Comparison of ENCODE assay signal across 18 mouse cellular contexts in genomic region chr17:27291176-27291575, GRCm38 (mm10).
DNase-seq lines count a peak whose midpoint lies in the region; ATAC-seq lines count a peak whose summit lies in the region.
"Had no signal": no experiment of that assay in that cellular context is flagged by ENCODE, and none has a peak within 500 bp of the region (broad histone marks: within the 10 kb centered on the region; RNA-seq: fewer than 3 reads in every experiment).

No protein-coding gene starts in this region.

- H3K9ac ChIP-seq in forebrain, embryonic 11.5 days (ENCODE audit: low read length), result no peak overlapping the region
- H3K9ac ChIP-seq in forebrain, embryonic 14.5 days (ENCODE audit: low read length), result no peak overlapping the region
- H3K9ac ChIP-seq in heart, embryonic 12.5 days, result no peak overlapping the region
- H3K9ac ChIP-seq: forebrain, embryonic 15.5 days; hindbrain, embryonic 12.5 days had no signal

- 90% methylated on average over 14 of the region's 14 CpGs for WGBS in forebrain, embryonic 11.5 days
- WGBS in forebrain, embryonic 14.5 days, result 91% methylated on average over 14 of the region's 14 CpGs
- 89% methylated on average over 14 of the region's 14 CpGs for WGBS in heart, embryonic 12.5 days

- no peaks in the 10 kb centered on the region for H3K27me3 ChIP-seq in forebrain, embryonic 11.5 days (ENCODE audit: control insufficient read depth, insufficient read depth, low read length)
- no peaks in the 10 kb centered on the region for H3K27me3 ChIP-seq in forebrain, embryonic 14.5 days (replicated peaks; ENCODE audit: control insufficient read depth, insufficient read depth, low read length)
- no peaks in the 10 kb centered on the region for H3K27me3 ChIP-seq in heart, embryonic 12.5 days (replicated peaks)
- H3K27me3 ChIP-seq: forebrain, embryonic 15.5 days; hindbrain, embryonic 12.5 days had no signal

- H3K4me2 ChIP-seq in forebrain, embryonic 11.5 days (ENCODE audit: low read depth, low read length, severe bottlenecking), result no peak overlapping the region
- no peak overlapping the region for H3K4me2 ChIP-seq in forebrain, embryonic 14.5 days (ENCODE audit: low read length)
- no peak overlapping the region for H3K4me2 ChIP-seq in heart, embryonic 12.5 days
- H3K4me2 ChIP-seq: forebrain, embryonic 15.5 days; hindbrain, embryonic 12.5 days had no signal

- no peak overlapping the region for H3K4me3 ChIP-seq in forebrain, embryonic 11.5 days (ENCODE audit: low read depth, low read length)
- no peak overlapping the region for H3K4me3 ChIP-seq in forebrain, embryonic 14.5 days (ENCODE audit: low read depth, low read length)
- no peak overlapping the region for H3K4me3 ChIP-seq in heart, embryonic 12.5 days
- H3K4me3 ChIP-seq: embryonic facial prominence, embryonic 10.5 days; forebrain, embryonic 15.5 days; hindbrain, embryonic 12.5 days had no signal

- H3K9me3 ChIP-seq in forebrain, embryonic 11.5 days (ENCODE audit: control insufficient read depth, low read length), result peaks cover 3% of the 10 kb centered on the region; the same call in 1 of the 2 replicates
- 0 out of 2 replicates have a peak, but pooled peaks cover 3% of the 10 kb centered on the region for H3K9me3 ChIP-seq in forebrain, embryonic 14.5 days (replicated peaks; ENCODE audit: control insufficient read depth, low read length)
- H3K9me3 ChIP-seq in heart, embryonic 12.5 days (replicated peaks), result peaks cover 18% of the 10 kb centered on the region

- no peaks in the 10 kb centered on the region for H3K36me3 ChIP-seq in forebrain, embryonic 11.5 days (ENCODE audit: control insufficient read depth, insufficient read depth, low read length)
- no peaks in the 10 kb centered on the region for H3K36me3 ChIP-seq in forebrain, embryonic 14.5 days (ENCODE audit: control insufficient read depth, insufficient read depth, low read length)
- H3K36me3 ChIP-seq in heart, embryonic 12.5 days, result no peaks in the 10 kb centered on the region
- H3K36me3 ChIP-seq: embryonic facial prominence, embryonic 10.5 days; forebrain, embryonic 15.5 days; hindbrain, embryonic 12.5 days had no signal

- peak; percentile 48 for DNase-seq in forebrain, embryonic 11.5 days (ENCODE audit: low spot score)
- no peak for DNase-seq in forebrain, embryonic 14.5 days (ENCODE audit: low spot score)
- DNase-seq in heart, adult 11 months, result peak; percentile 91
- peak; percentile 4 for DNase-seq in right cerebral cortex, postnatal 4 days
- no peak for DNase-seq in right cerebral cortex, adult 18-20 months
- DNase-seq: adrenal gland, adult 2 months; adrenal gland, postnatal 36 days; heart, postnatal 10 days; heart, postnatal 4 days had no signal

- no peaks in the 10 kb centered on the region for H3K4me1 ChIP-seq in forebrain, embryonic 11.5 days (replicated peaks; ENCODE audit: control insufficient read depth, insufficient read depth, low read length)
- H3K4me1 ChIP-seq in forebrain, embryonic 14.5 days (ENCODE audit: control insufficient read depth, insufficient read depth, low read length), result no peaks in the 10 kb centered on the region
- no peaks in the 10 kb centered on the region for H3K4me1 ChIP-seq in heart, embryonic 12.5 days (replicated peaks)
- H3K4me1 ChIP-seq: embryonic facial prominence, embryonic 10.5 days; forebrain, embryonic 15.5 days had no signal

- no peak overlapping the region for H3K27ac ChIP-seq in forebrain, embryonic 11.5 days (ENCODE audit: low read depth, low read length)
- H3K27ac ChIP-seq in forebrain, embryonic 14.5 days (ENCODE audit: low read depth, low read length), result no peak overlapping the region
- no peak overlapping the region for H3K27ac ChIP-seq in heart, embryonic 12.5 days (ENCODE audit: poor library complexity, severe bottlenecking)
- H3K27ac ChIP-seq: embryonic facial prominence, embryonic 10.5 days; forebrain, embryonic 15.5 days; hindbrain, embryonic 12.5 days had no signal

- no peak for ATAC-seq in forebrain, embryonic 11.5 days (replicated peaks; ENCODE audit: low FRiP score)
- ATAC-seq in forebrain, embryonic 14.5 days, result no peak
- no peak for ATAC-seq in heart, embryonic 12.5 days (ENCODE audit: insufficient number of reproducible peaks, low FRiP score)
- no peak for ATAC-seq in frontal cortex, adult (ENCODE audit: low TSS enrichment)
- ATAC-seq: activated CD4-positive, CD25-positive, alpha-beta regulatory T cell, adult 4 months; forebrain, embryonic 15.5 days; hindbrain, embryonic 16.5 days; inflammation-experienced regulatory T-cells, adult 6 months; Patski had no signal

Comparison
In these comparisons a context has a peak if more than half of its experiments do, and no peak if none do; other contexts are left out.
1. DNase-seq: peak in forebrain, embryonic 11.5 days (single experiment), heart, adult 11 months (single experiment) and right cerebral cortex, postnatal 4 days (single experiment); none in forebrain, embryonic 14.5 days (single experiment) and right cerebral cortex, adult 18-20 months (single experiment).